Mouse (Mus musculus): ENCODE results near the gene Ttc39a. TPM values are rescaled to one million over a fixed set of nuclear protein-coding genes. Genes with fewer than 3 reads are reported as not detected.
"Not testable (repeated sequence)": the region's sequence is repeated elsewhere in the genome, so short reads cannot be mapped to it uniquely, and the experiment has no call there.

Ttc39a gene
- polyA plus RNA-seq, 1 experiment from 2014 or later: 4.8 TPM

DNA sequence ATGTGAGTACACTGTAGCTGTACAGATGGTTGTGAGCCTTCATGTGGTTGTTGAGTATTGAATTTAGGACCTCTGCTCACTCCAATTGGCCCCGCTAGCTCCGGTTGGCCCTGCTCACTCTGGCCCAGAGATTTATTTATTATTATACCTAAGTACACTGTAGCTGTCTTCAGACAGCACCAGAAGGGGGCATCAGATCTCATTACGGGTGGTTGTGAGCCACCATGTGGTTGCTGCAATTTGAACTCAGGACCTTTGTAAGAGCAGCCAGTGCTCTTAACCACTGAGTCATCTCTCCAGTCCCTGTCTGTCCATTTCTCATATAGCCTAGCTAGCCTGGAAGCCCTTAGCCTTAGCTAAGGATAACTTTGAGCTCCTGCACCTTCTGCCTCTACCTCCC, 1.5 kb upstream of the Ttc39a start:
- not testable (repeated sequence) for H3K4me3 ChIP-seq (ENCODE audit: low read length)

DNA sequence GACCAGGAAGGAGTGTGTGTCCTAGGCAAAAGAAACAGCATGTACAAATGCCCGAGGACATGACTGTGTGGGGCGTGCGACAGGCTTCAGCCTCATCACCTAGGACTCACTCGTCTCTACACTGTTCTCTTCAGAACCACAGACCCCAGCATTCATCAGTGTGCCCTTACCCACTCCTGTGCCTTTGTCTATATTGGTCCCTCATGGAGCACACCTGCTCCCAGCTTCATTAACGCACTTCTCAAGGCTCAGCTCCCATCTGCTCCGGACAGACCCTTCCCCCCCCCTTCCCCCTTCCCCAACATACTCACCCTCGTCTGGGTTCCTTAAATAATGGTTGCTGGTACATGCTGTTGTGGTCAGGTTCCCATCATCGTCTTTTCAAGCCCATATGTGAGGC, 1.0 kb upstream of the Ttc39a start:
- H3K27ac ChIP-seq (ENCODE audit: low read length): peak overlapping the region; percentile 49
- H3K27me3 ChIP-seq (ENCODE audit: insufficient read depth, low read length): no peaks in the 10 kb centered on the region
- no peak overlapping the region for H3K4me2 ChIP-seq (replicated peaks; ENCODE audit: low read depth, low read length)
- no peak overlapping the region for H3K4me3 ChIP-seq (ENCODE audit: low read length)
- WGBS: 52% methylated on average over 8 of the region's 8 CpGs
- peaks cover 17% of the 10 kb centered on the region for H3K4me1 ChIP-seq (ENCODE audit: insufficient read depth, low read length)
- H3K36me3 ChIP-seq (ENCODE audit: insufficient read depth, low read length): no peaks in the 10 kb centered on the region
- H3K9ac ChIP-seq (replicated peaks; ENCODE audit: low read length): no peak overlapping the region
- no peaks in the 10 kb centered on the region for H3K9me3 ChIP-seq (ENCODE audit: low read length)
- ATAC-seq (ENCODE audit: low FRiP score, low TSS enrichment): no peak

More for the DNA sequence above, 1.5 kb upstream of the Ttc39a start:
- not testable (repeated sequence) for H3K27ac ChIP-seq (ENCODE audit: low read length); H3K36me3 ChIP-seq (ENCODE audit: insufficient read depth, low read length); ATAC-seq (ENCODE audit: low FRiP score, low TSS enrichment); H3K9ac ChIP-seq (replicated peaks; ENCODE audit: low read length); H3K27me3 ChIP-seq (ENCODE audit: insufficient read depth, low read length); H3K9me3 ChIP-seq (ENCODE audit: low read length); H3K4me2 ChIP-seq (replicated peaks; ENCODE audit: low read depth, low read length)
- peaks cover 17% of the 10 kb centered on the region for H3K4me1 ChIP-seq (ENCODE audit: insufficient read depth, low read length)
- 88% methylated on average over 3 of the region's 3 CpGs for WGBS

DNA sequence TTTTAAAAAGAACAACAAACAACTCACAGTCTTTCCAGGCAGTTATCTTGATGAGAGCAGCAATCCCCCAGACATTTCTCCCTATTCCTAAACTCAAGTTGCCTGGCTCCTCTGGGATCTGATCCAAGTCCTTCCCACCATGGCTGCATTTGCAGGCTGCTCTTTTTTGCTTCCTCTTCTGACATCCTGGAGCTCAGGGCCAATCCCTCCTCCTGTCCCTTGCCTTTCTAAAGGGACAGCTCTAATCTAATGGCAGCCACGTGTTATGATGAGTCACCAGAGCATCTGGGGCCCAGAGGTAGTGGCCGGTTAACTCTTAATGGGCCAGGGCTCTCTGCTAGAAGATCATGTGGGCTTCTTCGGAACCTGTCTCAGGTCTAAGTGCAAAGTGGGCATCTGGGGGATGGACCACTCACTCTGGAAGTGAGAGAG, 353 bp upstream of the Ttc39a start:
- Histone ChIP-seq H3K4me2 (replicated peaks; ENCODE audit: low read depth, low read length) (peak overlapping the region; percentile 98), H3K27me3 (ENCODE audit: insufficient read depth, low read length) (no peaks in the 10 kb centered on the region), H3K27ac (ENCODE audit: low read length) (peak overlapping the region; percentile 49), H3K4me3 (ENCODE audit: low read length) (peak overlapping the region; percentile 68), H3K9ac (replicated peaks; ENCODE audit: low read length) (peak overlapping the region; percentile 72), H3K4me1 (ENCODE audit: insufficient read depth, low read length) (peaks cover 17% of the 10 kb centered on the region), H3K9me3 (ENCODE audit: low read length) (no peaks in the 10 kb centered on the region), H3K36me3 (ENCODE audit: insufficient read depth, low read length) (no peaks in the 10 kb centered on the region)
- ATAC-seq (ENCODE audit: low FRiP score, low TSS enrichment): peak; percentile 64
- WGBS: 2% methylated on average over 3 of the region's 3 CpGs

DNA sequence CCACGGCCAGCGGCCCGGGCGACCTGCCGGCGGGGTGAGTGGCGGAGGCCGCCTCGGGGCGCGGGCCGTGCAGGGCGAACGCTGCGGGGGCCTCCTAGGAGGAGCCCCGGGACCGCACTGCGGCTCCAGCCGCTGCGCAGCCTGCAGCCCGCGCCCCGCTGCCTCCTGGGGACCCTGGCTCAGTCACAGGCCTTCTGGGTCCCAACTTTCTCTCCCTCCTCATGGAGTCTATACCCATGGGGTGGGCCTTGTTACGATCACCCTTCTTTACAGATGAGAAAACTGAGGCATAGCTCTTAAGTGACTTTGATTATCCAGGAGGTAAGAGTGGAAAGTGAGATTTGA, 725 bp downstream of the Ttc39a start:
- H3K4me2 ChIP-seq (replicated peaks; ENCODE audit: low read depth, low read length): peak overlapping the region; percentile 98
- peak overlapping the region; percentile 68 for H3K4me3 ChIP-seq (ENCODE audit: low read length)
- H3K4me1 ChIP-seq (ENCODE audit: insufficient read depth, low read length): peaks cover 17% of the 10 kb centered on the region
- peak; percentile 28; the same call in 1 of the 2 replicates for ATAC-seq (ENCODE audit: low FRiP score, low TSS enrichment)
- no peaks in the 10 kb centered on the region for H3K9me3 ChIP-seq (ENCODE audit: low read length)
- H3K27me3 ChIP-seq (ENCODE audit: insufficient read depth, low read length): no peaks in the 10 kb centered on the region
- H3K36me3 ChIP-seq (ENCODE audit: insufficient read depth, low read length): no peaks in the 10 kb centered on the region
- WGBS: 8% methylated on average over 9 of the region's 24 CpGs
- H3K27ac ChIP-seq (ENCODE audit: low read length): no peak overlapping the region
- H3K9ac ChIP-seq (replicated peaks; ENCODE audit: low read length): peak overlapping the region; percentile 72

DNA sequence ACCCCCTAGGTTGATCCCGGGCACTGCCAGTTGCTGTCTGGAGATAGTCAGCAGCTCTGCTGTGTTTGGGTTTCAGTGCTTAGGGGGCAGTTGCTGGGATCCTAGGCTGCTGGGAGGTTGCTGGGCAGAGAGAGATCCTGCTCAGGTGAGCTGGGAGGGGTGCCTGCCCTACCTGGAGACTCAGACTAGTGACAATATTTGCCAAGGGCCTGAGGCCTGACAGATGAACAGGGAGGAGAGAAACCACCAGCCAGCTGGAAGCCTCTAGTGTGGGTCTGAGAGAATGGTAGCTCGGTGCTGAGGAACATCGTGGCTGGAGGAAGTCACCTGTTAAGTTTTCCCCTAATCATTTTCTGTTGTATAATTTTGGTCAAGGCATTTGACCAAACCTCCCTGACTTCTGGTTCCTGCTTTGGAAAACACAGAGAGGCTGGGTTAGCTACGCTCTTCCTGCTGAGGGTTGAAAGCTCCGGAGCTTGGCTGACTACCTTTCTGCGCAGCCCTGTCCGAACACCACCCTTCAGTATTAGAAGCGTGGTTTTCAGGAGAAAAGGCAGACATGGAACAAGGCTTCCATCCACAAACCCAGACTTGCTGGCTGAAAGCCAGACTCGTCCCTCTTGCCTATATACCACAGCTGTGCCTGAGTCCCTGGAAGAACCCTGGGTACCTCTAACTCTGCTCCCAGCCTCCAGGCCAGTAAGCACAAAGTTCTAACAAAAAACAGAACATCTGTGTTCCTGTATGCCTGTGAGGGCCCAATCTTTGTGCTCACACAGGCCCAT, 1.5 kb downstream of the Ttc39a start:
- Histone ChIP-seq H3K9ac (replicated peaks; ENCODE audit: low read length) (no peak overlapping the region), H3K27ac (ENCODE audit: low read length) (no peak overlapping the region), H3K9me3 (ENCODE audit: low read length) (no peaks in the 10 kb centered on the region), H3K4me3 (ENCODE audit: low read length) (no peak overlapping the region), H3K36me3 (ENCODE audit: insufficient read depth, low read length) (no peaks in the 10 kb centered on the region), H3K27me3 (ENCODE audit: insufficient read depth, low read length) (no peaks in the 10 kb centered on the region), H3K4me1 (ENCODE audit: insufficient read depth, low read length) (peaks cover 17% of the 10 kb centered on the region), H3K4me2 (replicated peaks; ENCODE audit: low read depth, low read length) (peak overlapping the region; percentile 98; the same call in 1 of the 2 replicates)
- ATAC-seq (ENCODE audit: low FRiP score, low TSS enrichment): no peak
- 84% methylated on average over 9 of the region's 9 CpGs for WGBS

DNA sequence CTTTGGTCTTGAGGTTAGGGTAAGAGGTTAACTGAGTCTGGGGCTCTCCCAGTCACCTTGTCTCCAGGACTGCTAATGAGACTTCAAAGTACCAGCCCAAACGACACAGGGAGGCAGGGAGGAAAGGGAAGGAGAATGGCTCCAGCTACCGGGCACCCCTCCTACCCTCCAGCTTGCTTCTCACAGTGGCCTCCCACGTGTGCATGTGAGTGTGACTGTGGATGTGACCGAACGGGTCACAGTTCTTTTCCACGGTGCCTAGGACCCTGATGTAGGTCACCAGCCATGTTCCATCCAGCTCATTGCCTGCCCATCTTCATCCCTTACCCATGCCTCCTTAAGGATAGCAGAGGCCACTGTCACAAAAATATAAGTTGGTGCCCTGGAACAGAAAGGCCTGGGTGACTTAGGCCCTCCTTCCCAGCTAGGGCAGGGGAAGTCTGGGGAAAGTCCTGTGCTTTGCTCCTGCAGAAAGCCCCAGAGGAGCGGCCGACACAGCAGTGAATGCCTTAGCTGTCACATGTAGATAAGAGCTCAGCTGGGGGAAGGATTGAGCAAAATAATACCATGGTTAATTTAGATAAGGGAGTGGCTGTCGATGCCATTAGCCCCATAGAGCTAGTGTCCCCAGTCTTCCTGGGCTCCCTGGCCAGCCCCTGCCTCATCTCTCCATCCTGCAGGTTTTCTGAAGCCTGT, 4.4 kb downstream of the Ttc39a start:
- H3K36me3 ChIP-seq (ENCODE audit: insufficient read depth, low read length): no peaks in the 10 kb centered on the region
- no peak overlapping the region for H3K4me2 ChIP-seq (replicated peaks; ENCODE audit: low read depth, low read length)
- ATAC-seq (ENCODE audit: low FRiP score, low TSS enrichment): no peak
- H3K9me3 ChIP-seq (ENCODE audit: low read length): no peaks in the 10 kb centered on the region
- H3K4me3 ChIP-seq (ENCODE audit: low read length): no peak overlapping the region
- no peak overlapping the region for H3K9ac ChIP-seq (replicated peaks; ENCODE audit: low read length)
- no peaks in the 10 kb centered on the region for H3K27me3 ChIP-seq (ENCODE audit: insufficient read depth, low read length)
- no peak overlapping the region for H3K27ac ChIP-seq (ENCODE audit: low read length)
- H3K4me1 ChIP-seq (ENCODE audit: insufficient read depth, low read length): peaks cover 16% of the 10 kb centered on the region
- 54% methylated on average over 9 of the region's 9 CpGs for WGBS

DNA sequence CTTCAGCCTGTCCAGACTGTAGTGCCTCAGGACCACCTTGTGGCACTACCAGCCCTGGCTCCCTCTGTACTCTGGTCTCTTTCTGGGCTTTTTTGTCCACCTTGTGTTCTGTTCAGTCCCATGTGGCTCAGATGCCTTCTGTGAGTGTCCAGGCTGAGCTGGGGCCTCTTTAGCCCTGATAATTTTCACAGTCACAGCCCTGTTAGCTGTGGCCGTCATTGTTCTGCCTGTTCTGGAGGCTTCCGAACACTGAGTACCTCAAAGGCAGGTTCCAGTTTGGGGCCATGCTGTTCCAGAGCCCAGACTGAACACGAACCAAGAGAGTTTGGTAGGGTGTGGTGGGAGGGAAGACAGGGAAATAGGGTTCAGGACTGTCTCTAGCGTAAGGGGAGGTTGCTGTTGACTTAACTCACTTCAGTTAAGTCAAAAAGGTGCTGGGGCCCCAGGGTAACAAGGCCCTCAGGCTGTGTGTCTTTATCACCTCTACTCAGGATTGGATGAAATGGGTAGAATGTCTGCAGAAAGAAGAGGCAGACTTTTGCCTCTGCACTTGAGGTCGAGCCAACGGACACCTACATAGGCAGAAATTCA, 5.0 kb downstream of the Ttc39a start:
- no peaks in the 10 kb centered on the region for H3K27me3 ChIP-seq (ENCODE audit: insufficient read depth, low read length)
- peaks cover 10% of the 10 kb centered on the region; the same call in 1 of the 2 replicates for H3K4me1 ChIP-seq (ENCODE audit: insufficient read depth, low read length)
- H3K36me3 ChIP-seq (ENCODE audit: insufficient read depth, low read length): no peaks in the 10 kb centered on the region
- H3K9me3 ChIP-seq (ENCODE audit: low read length): no peaks in the 10 kb centered on the region
- H3K27ac ChIP-seq (ENCODE audit: low read length): no peak overlapping the region
- no peak overlapping the region for H3K4me3 ChIP-seq (ENCODE audit: low read length)
- no peak overlapping the region for H3K9ac ChIP-seq (replicated peaks; ENCODE audit: low read length)
- ATAC-seq (ENCODE audit: low FRiP score, low TSS enrichment): no peak
- WGBS: 91% methylated on average over 6 of the region's 6 CpGs
- no peak overlapping the region for H3K4me2 ChIP-seq (replicated peaks; ENCODE audit: low read depth, low read length)

DNA sequence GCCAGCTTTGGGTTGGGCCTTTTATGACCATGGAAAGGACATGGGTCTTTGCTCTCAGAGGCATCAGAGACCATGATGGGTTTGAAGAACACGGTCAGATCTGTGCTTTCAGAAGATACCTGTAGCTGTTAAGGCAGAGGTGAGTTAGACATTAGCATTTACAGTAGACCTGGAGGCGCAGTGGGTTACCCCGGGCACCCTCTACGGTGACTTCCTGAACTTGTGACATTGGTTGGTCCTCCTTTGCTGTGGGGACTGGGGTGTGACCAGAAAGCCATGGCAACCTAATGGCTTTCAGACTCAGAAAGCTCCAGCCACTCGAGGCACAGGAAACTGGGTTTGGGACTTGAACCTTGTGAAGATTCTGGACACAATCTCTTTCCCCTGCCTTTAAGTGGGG, 5.8 kb downstream of the Ttc39a start:
- Histone ChIP-seq H3K27me3 (ENCODE audit: insufficient read depth, low read length) (no peaks in the 10 kb centered on the region), H3K36me3 (ENCODE audit: insufficient read depth, low read length) (no peaks in the 10 kb centered on the region), H3K4me2 (replicated peaks; ENCODE audit: low read depth, low read length) (no peak overlapping the region), H3K4me1 (ENCODE audit: insufficient read depth, low read length) (0 out of 2 replicates have a peak, but pooled peaks cover 4% of the 10 kb centered on the region), H3K9me3 (ENCODE audit: low read length) (no peaks in the 10 kb centered on the region), H3K9ac (replicated peaks; ENCODE audit: low read length) (no peak overlapping the region), H3K4me3 (ENCODE audit: low read length) (no peak overlapping the region), H3K27ac (ENCODE audit: low read length) (no peak overlapping the region)
- ATAC-seq (ENCODE audit: low FRiP score, low TSS enrichment): no peak
- WGBS: 80% methylated on average over 5 of the region's 5 CpGs

DNA sequence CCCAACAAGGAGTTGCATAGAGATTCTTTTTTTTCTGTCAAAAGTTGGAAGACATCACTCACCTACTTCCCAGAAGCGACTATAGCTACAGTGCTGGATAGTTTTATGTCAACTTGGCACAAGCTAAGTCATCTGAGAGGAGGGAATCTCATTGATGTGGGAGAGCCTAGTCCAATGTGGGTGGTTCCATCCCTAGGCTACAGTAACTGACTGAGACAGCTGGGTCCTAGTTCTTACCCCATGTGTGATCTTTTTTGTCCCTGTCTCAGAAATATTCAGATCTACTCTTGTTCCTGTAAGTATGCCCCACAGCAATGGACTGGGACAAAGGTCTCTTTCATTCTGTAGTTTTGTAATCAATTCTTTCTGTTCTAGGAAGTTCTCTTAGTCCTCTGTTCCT, 11.6 kb downstream of the Ttc39a start:
- Histone ChIP-seq H3K36me3 (ENCODE audit: insufficient read depth, low read length) (no peaks in the 10 kb centered on the region), H3K4me2 (replicated peaks; ENCODE audit: low read depth, low read length) (no peak overlapping the region), H3K27me3 (ENCODE audit: insufficient read depth, low read length) (no peaks in the 10 kb centered on the region), H3K27ac (ENCODE audit: low read length) (no peak overlapping the region), H3K9me3 (ENCODE audit: low read length) (no peaks in the 10 kb centered on the region), H3K4me3 (ENCODE audit: low read length) (no peak overlapping the region), H3K9ac (replicated peaks; ENCODE audit: low read length) (no peak overlapping the region), H3K4me1 (ENCODE audit: insufficient read depth, low read length) (peaks cover 11% of the 10 kb centered on the region)
- 81% methylated on average over 1 of the region's 1 CpGs for WGBS
- ATAC-seq (ENCODE audit: low FRiP score, low TSS enrichment): no peak

DNA sequence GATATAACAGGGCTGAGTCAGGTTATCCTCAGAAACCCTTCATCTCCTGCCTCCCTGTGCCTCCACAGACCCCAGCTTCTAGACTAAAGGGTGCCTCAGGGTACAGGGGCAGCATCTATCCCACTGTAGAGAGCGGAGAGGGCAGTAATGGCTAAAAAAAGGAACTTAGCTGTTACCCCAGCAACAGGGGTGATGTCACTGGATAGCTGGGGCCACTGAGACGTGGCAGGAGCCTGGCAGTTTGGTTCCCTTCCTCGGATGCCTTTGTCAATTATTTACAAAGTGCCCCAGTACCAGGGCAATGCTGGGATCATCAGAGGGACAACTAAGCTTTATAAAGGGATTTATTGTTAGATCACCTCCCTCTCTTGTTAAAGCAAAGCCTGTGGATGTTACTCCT, 12.6 kb downstream of the Ttc39a start:
- Histone ChIP-seq H3K27me3 (ENCODE audit: insufficient read depth, low read length) (no peaks in the 10 kb centered on the region), H3K9me3 (ENCODE audit: low read length) (no peaks in the 10 kb centered on the region), H3K36me3 (ENCODE audit: insufficient read depth, low read length) (no peaks in the 10 kb centered on the region), H3K4me2 (replicated peaks; ENCODE audit: low read depth, low read length) (no peak overlapping the region), H3K4me3 (ENCODE audit: low read length) (no peak overlapping the region), H3K27ac (ENCODE audit: low read length) (peak overlapping the region; percentile 19), H3K9ac (replicated peaks; ENCODE audit: low read length) (no peak overlapping the region), H3K4me1 (ENCODE audit: insufficient read depth, low read length) (peaks cover 11% of the 10 kb centered on the region)
- peak; percentile 87 for ATAC-seq (ENCODE audit: low FRiP score, low TSS enrichment)
- WGBS: 12% methylated on average over 3 of the region's 3 CpGs
